Mouse (Mus musculus) E14TG2a.4 (cell line): ENCODE measurements at regions not wholly inside any gene's neighbourhood (a gene's known extent, or its start where the extent isn't known, plus 50 kb on each side); places are given as distances from the start of the nearest gene placed in this dataset.
"Not testable (repeated sequence)": the region's sequence is repeated elsewhere in the genome, so short reads cannot be mapped to it uniquely, and the experiment has no call there.

ENCODE experiments used
- CTCF ChIP-seq: conservative IDR thresholded peaks from 2 replicates; pipeline ENCODE4 v1.5.1; 2014; ENCODE audit warnings: low read length
- NANOG ChIP-seq: IDR thresholded peaks from 2 replicates; pipeline ENCODE4 v1.6.1; 2014; ENCODE audit warnings: borderline replicate concordance, low read length, mixed read lengths
- POU5F1 ChIP-seq: IDR thresholded peaks from 2 replicates; pipeline ENCODE4 v1.6.1; 2014; ENCODE audit warnings: low read length, borderline replicate concordance

DNA sequence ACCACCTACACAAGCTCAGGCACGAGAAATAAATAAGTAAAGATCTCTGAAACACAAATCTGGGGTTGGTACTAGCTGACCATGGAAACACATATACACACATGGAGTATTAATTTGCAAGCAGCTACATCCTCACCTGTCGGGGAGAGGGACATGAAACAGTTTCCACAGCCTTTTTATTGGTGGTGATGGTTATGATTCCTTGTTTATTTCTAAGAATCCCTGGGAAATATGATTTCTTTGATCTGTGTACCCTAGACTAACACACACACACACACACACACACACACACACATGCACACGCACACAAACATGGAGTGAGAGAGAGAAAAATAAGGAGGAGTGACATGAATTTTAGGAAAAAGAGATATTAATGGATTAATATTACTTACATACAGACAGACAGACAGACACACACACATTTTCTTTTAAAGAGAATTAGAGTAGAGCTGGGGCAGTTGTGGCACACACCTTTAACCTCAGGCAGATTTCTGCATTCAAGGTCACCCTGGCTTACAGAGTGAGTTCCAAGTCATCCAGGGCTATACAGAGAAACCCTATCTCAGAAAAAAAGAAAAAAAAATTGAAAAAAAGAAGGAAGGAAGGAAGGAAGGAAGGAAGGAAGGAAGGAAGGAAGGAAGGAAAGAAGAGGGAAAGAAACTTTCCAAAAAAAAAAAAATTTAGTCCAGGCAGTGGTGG is 164.2 kb upstream of the Gdi2 start:
- not testable (repeated sequence) for TF ChIP-seq CTCF, POU5F1, NANOG
